Mouse (Mus musculus) stomach, embryonic 14.5 days (tissue): ENCODE data around the gene Fam186b. TPM values are rescaled to one million over a fixed set of nuclear protein-coding genes. Genes with fewer than 3 reads are reported as not detected.

Experiments used
- ATAC-seq: fragments of 200-750 bp; cut with Nextera tagmentation; 2 replicates; pipeline ENCODE4 v1.8.0; 2017; ENCODE audit warnings: low read depth, moderate TSS enrichment; ENCODE audit not compliant: insufficient number of reproducible peaks, insufficient read depth, low FRiP score
- H3K27ac ChIP-seq: fragments of 300-500 bp; sonication (generic); 2 replicates; pipeline ENCODE4 v1.5.1; 2014; ENCODE audit warnings: mild to moderate bottlenecking, low read length, moderate library complexity, mixed read lengths
- H3K27me3 ChIP-seq: fragments of 300-500 bp; sonication (generic); 2 replicates; pipeline ENCODE4 v1.6.1; 2014; ENCODE audit warnings: low read length, control low read depth, mixed read lengths; ENCODE audit not compliant: control insufficient read depth, insufficient read depth
- H3K36me3 ChIP-seq: fragments of 300-500 bp; sonication (generic); 2 replicates; pipeline ENCODE4 v1.6.1; 2014; ENCODE audit warnings: mild to moderate bottlenecking, control low read depth, low read length, moderate library complexity, mixed read lengths; ENCODE audit not compliant: control insufficient read depth, insufficient read depth
- H3K4me1 ChIP-seq: fragments of 300-500 bp; sonication (generic); 2 replicates; pipeline ENCODE4 v1.6.1; 2014; ENCODE audit warnings: low read length, control low read depth, mixed read lengths; ENCODE audit not compliant: control insufficient read depth, insufficient read depth
- H3K4me2 ChIP-seq: fragments of 300-500 bp; sonication (generic); replicated peaks from 2 replicates; pipeline ENCODE4 v1.6.1; 2014; ENCODE audit warnings: low read depth, low read length, control low read depth
- H3K4me3 ChIP-seq: fragments of 300-500 bp; sonication (generic); 2 replicates; pipeline ENCODE4 v1.5.1; 2014; ENCODE audit warnings: low read depth, low read length, control low read depth
- H3K9ac ChIP-seq: fragments of 300-500 bp; sonication (generic); replicated peaks from 2 replicates; pipeline ENCODE4 v1.6.1; 2014; ENCODE audit warnings: low read depth, mild to moderate bottlenecking, control low read depth, low read length, moderate library complexity, mixed read lengths
- H3K9me3 ChIP-seq: fragments of 300-500 bp; sonication (generic); 2 replicates; pipeline ENCODE4 v1.6.1; 2016; ENCODE audit warnings: low read depth, low read length, control low read depth; ENCODE audit not compliant: control insufficient read depth
- WGBS: fragments of 180-500 bp; shearing (Covaris S2); extraction: QIAGEN DNeasy Blood & Tissue Kit; methylation state at CpG from one replicate; pipeline ENCODE4 v1.1.7; 2014; 5-methylcytosine and 5-hydroxymethylcytosine counted together
- polyA plus RNA-seq: library from polyadenylated mRNA; unstranded; fragments of >200 nt; fragmentation: Nextera tagmentation; extraction: Ambion mirVana; gene quantifications from 2 replicates; pipeline ENCODE4 v1.2.1, GENCODE M21; 2014

Fam186b gene
- polyA plus RNA-seq, 1 experiment from 2014 or later = not detected

- Histone ChIP-seq H3K4me2 (no peak overlapping the region), H3K9me3 (no peaks in the 10 kb centered on the region), H3K9ac (no peak overlapping the region), H3K4me3 (no peak overlapping the region), H3K27ac (no peak overlapping the region; the same call in 1 of the 2 replicates), H3K36me3 (no peaks in the 10 kb centered on the region), H3K4me1 (peaks cover 46% of the 10 kb centered on the region), H3K27me3 (no peaks in the 10 kb centered on the region)
- no peak for ATAC-seq
- WGBS = 75% methylated on average over 8 of the region's 8 CpGs
Measured at GRCm38 (mm10) chr15:99335801-99336320, 40.2 kb upstream of the Fam186b start.

DNA sequence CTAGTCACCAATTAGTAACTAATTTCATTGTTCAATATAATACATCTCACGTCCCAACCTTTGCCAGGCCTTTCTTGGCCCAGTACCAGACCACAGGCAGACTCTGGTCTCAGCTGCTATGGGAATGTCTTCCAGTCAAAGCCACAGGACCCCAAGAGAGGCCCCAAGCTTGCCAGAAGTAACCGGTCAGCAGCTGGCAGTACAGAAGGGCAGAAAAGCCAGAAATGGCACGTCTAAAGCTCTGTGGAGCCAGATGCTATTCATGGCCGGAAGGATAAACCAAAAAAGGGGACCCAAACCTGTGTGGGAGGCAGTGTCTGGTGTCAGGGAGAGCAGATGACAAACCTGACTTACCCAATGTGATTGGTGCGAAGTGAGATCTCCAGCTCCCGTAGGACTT, 38.8 kb upstream of the Fam186b start:
- H3K9me3 ChIP-seq = no peaks in the 10 kb centered on the region
- no peak for ATAC-seq
- WGBS = 64% methylated on average over 6 of the region's 6 CpGs
- H3K4me1 ChIP-seq = peaks cover 39% of the 10 kb centered on the region
- no peaks in the 10 kb centered on the region; the same call in 1 of the 2 replicates for H3K36me3 ChIP-seq
- no peak overlapping the region for H3K4me3 ChIP-seq
- peak overlapping the region; percentile 94 for H3K27ac ChIP-seq
- no peak overlapping the region for H3K9ac ChIP-seq
- H3K4me2 ChIP-seq = no peak overlapping the region
- H3K27me3 ChIP-seq = no peaks in the 10 kb centered on the region

GRCm38 (mm10) chr15:99333676-99334065, 38.0 kb upstream of the Fam186b start:
- Histone ChIP-seq H3K4me3 (no peak overlapping the region), H3K27ac (peak overlapping the region; percentile 94), H3K9me3 (no peaks in the 10 kb centered on the region), H3K9ac (no peak overlapping the region), H3K27me3 (no peaks in the 10 kb centered on the region), H3K4me2 (no peak overlapping the region), H3K4me1 (peaks cover 34% of the 10 kb centered on the region), H3K36me3 (peaks cover 6% of the 10 kb centered on the region; the same call in 1 of the 2 replicates)
- peak; percentile 57; the same call in 1 of the 2 replicates for ATAC-seq
- WGBS = 77% methylated on average over 3 of the region's 3 CpGs

- peaks cover 9% of the 10 kb centered on the region; the same call in 1 of the 2 replicates for H3K36me3 ChIP-seq
- H3K27ac ChIP-seq = peak overlapping the region; percentile 94
- no peaks in the 10 kb centered on the region for H3K27me3 ChIP-seq
- WGBS = 27% methylated on average over 9 of the region's 9 CpGs
- peak; percentile 88; the same call in 1 of the 2 replicates for ATAC-seq
- H3K4me2 ChIP-seq = no peak overlapping the region
- H3K9me3 ChIP-seq = no peaks in the 10 kb centered on the region
- peaks cover 34% of the 10 kb centered on the region for H3K4me1 ChIP-seq
- H3K9ac ChIP-seq = no peak overlapping the region
- H3K4me3 ChIP-seq = no peak overlapping the region
Measured at GRCm38 (mm10) chr15:99332921-99333675, 37.4 kb upstream of the Fam186b start.

DNA sequence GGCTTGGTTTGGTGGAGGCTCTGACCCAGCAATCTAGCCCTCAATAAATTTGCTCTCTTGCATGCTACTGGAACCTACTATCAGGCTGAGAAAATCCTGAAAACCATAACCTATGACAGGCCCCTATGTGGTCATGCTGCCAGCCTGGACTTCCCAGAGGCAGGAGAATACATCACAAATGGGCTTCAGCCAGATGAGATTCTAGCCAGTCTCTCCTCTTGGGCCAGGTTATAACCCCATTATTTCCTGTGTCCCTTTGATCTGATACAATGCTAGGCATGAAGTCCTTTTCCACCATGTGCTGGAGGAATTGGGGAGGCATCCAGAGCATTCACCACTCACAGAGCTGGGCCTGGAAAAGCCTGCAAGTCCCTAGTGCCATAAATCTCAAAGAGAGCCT, 36.4 kb upstream of the Fam186b start:
- H3K27me3 ChIP-seq = no peaks in the 10 kb centered on the region
- peaks cover 17% of the 10 kb centered on the region; the same call in 1 of the 2 replicates for H3K36me3 ChIP-seq
- H3K9me3 ChIP-seq = no peaks in the 10 kb centered on the region
- no peak overlapping the region for H3K9ac ChIP-seq
- peaks cover 34% of the 10 kb centered on the region for H3K4me1 ChIP-seq
- H3K4me2 ChIP-seq = no peak overlapping the region
- H3K27ac ChIP-seq = peak overlapping the region; percentile 94
- no peak for ATAC-seq
- H3K4me3 ChIP-seq = no peak overlapping the region

DNA sequence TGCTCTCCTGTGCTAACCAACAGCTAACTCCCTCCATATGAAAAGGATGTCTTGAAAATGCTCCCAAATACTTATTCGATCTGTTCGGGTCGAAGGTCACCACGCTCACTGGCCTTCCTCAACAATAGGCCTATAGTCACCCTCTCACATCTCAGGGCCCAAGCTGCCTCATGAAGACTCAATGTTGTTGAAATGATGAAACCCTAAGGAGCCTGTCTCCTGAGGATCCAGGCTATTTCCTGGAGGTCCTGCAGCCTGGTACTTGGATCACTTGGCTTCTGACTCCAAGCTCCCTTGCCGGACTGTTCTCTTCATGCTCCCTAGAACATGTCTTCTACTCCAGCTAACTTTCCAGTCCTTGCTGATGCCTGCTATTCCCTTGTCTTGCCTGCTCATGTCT, 35.7 kb upstream of the Fam186b start:
- Histone ChIP-seq H3K4me1 (peaks cover 34% of the 10 kb centered on the region), H3K9ac (no peak overlapping the region), H3K36me3 (peaks cover 17% of the 10 kb centered on the region; the same call in 1 of the 2 replicates), H3K4me3 (no peak overlapping the region), H3K4me2 (no peak overlapping the region), H3K27me3 (no peaks in the 10 kb centered on the region), H3K9me3 (no peaks in the 10 kb centered on the region), H3K27ac (peak overlapping the region; percentile 94; the same call in 1 of the 2 replicates)
- no peak for ATAC-seq
- 79% methylated on average over 5 of the region's 5 CpGs for WGBS

DNA sequence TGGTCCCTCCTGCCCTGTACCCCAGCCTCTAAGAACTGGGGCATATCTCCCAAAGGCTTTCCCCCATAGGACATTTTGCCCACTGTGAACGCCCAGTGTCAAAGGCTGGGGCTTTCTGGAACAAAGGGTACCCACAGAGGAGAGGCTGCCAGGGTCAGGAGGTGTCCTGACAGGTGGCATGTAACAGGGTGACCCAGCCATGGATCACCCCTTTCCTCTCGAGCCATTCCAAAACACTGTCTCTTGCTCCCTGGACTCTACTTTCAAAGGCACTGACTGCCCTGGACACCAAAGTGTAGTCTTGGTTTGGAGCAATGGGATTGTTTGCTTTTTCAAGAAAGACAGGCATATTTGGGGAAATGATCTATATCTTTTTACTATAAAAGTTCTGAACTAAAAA, 34.6 kb upstream of the Fam186b start:
- Histone ChIP-seq H3K4me2 (no peak overlapping the region), H3K27me3 (no peaks in the 10 kb centered on the region), H3K4me3 (no peak overlapping the region), H3K9ac (no peak overlapping the region), H3K36me3 (peaks cover 23% of the 10 kb centered on the region), H3K27ac (no peak overlapping the region), H3K9me3 (no peaks in the 10 kb centered on the region), H3K4me1 (peaks cover 34% of the 10 kb centered on the region)
- WGBS = 79% methylated on average over 2 of the region's 2 CpGs
- no peak for ATAC-seq

DNA sequence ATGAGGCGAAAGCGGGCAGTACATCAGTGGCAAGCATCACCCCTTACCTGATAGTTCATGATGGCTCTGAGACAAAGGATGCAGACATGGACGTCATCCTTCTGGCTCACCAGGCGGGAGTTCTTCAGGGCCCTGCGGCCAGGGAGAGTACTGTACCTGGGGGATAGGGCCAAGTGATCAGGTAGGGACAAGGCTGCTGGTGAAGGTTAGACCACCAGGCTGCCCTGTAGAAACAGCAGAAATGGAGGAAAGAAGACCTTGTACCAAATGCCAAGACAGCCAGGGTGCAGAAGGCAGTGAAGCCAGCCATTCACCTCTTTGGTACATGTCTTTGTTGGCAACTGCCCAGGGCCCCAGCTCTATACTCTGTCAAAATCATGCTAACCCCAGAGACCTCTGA, 32.3 kb upstream of the Fam186b start:
- Histone ChIP-seq H3K9me3 (no peaks in the 10 kb centered on the region), H3K9ac (no peak overlapping the region), H3K4me2 (no peak overlapping the region), H3K27ac (no peak overlapping the region), H3K27me3 (no peaks in the 10 kb centered on the region), H3K4me3 (no peak overlapping the region), H3K36me3 (peaks cover 40% of the 10 kb centered on the region), H3K4me1 (peaks cover 13% of the 10 kb centered on the region)
- no peak for ATAC-seq
- 91% methylated on average over 5 of the region's 5 CpGs for WGBS
